Mouse (Mus musculus): Measurements from ENCODE around the gene Ankrd28. TPM values are rescaled to one million over a fixed set of nuclear protein-coding genes. Genes with fewer than 3 reads are reported as not detected.
"Not testable (repeated sequence)": the region's sequence is repeated elsewhere in the genome, so short reads cannot be mapped to it uniquely, and the experiment has no call there.

Gene Ankrd28
- polyA plus RNA-seq, 2 experiments: 11.7 to 17.2 TPM

- Histone ChIP-seq H3K9ac (ENCODE audit: low read depth, low read length, severe bottlenecking) (no peak overlapping the region), H3K4me1 (ENCODE audit: control insufficient read depth, insufficient read depth, low read length) (no peaks in the 10 kb centered on the region; the same call in 1 of the 2 replicates), H3K36me3 (ENCODE audit: control insufficient read depth, insufficient read depth, low read length) (peaks cover 15% of the 10 kb centered on the region), H3K9me3 (ENCODE audit: control insufficient read depth, low read length) (no peaks in the 10 kb centered on the region), H3K4me2 (replicated peaks; ENCODE audit: low read depth, low read length, severe bottlenecking) (no peak overlapping the region), H3K27ac (replicated peaks; ENCODE audit: low read depth, low read length) (no peak overlapping the region), H3K4me3 (replicated peaks; ENCODE audit: low read length) (no peak overlapping the region), H3K27me3 (ENCODE audit: control insufficient read depth, insufficient read depth, low read length) (no peaks in the 10 kb centered on the region)
- TF ChIP-seq POLR2A (IDR thresholded peaks at IDR 0.05; ENCODE audit: borderline replicate concordance, extremely low read depth, insufficient read depth, insufficient read length): no peak
- 77% methylated on average over 2 of the region's 2 CpGs for WGBS
- no peak for DNase-seq (ENCODE audit: low spot score)
- ATAC-seq (ENCODE audit: low FRiP score, low read depth): no peak
Observed at GRCm38 (mm10) chr14:31764083-31764482, 66.4 kb downstream of the Ankrd28 start.

DNA sequence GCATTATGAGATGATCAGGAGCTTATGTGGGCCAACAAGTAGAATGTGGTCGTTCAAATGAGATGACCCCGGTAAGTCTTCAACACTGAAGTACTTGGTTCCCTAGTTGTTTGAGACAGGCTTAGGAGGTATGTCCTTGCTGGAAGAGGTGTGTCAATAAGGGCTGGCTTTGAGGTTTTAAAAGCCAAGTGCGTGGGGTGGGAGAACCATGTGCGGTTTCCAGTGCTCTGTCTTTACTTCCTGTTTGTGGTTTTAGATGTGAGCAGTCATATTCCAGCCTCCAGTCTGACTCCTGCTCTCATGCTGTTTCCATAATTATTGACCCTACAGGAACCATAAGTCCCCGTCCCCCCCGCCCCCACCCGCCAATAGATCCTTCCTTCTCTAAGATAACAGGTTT is 68.7 kb downstream of the Ankrd28 start:
- WGBS: 87% methylated on average over 7 of the region's 7 CpGs
- H3K9ac ChIP-seq (ENCODE audit: low read depth, low read length, severe bottlenecking): no peak overlapping the region

DNA sequence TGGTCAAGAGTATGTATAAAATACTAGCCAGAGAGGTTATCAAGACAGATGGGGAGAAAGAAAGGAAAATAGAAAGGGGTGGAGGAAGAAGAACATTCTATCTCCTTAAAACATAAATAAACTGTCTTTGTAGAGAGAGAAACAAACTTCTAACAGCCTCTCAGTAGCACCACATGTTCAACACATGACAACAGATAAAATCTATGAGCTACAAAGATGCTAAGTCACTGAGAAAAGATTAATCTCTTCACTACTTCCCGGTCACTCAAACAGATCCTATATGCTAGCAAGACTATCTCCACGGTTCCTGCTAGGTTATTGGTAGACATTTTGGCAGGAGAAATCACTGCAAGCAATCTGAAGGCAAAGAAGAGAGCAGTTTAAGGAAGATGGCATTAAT is 71.3 kb downstream of the Ankrd28 start:
- no peak for ATAC-seq (ENCODE audit: low FRiP score, low read depth)
- Histone ChIP-seq H3K27ac (replicated peaks; ENCODE audit: low read depth, low read length) (no peak overlapping the region), H3K4me2 (replicated peaks; ENCODE audit: low read depth, low read length, severe bottlenecking) (no peak overlapping the region), H3K9ac (ENCODE audit: low read depth, low read length, severe bottlenecking) (no peak overlapping the region), H3K36me3 (ENCODE audit: control insufficient read depth, insufficient read depth, low read length) (peaks cover 23% of the 10 kb centered on the region), H3K9me3 (ENCODE audit: control insufficient read depth, low read length) (no peaks in the 10 kb centered on the region), H3K4me3 (replicated peaks; ENCODE audit: low read length) (no peak overlapping the region), H3K4me1 (ENCODE audit: control insufficient read depth, insufficient read depth, low read length) (no peaks in the 10 kb centered on the region), H3K27me3 (ENCODE audit: control insufficient read depth, insufficient read depth, low read length) (no peaks in the 10 kb centered on the region)
- WGBS: 96% methylated on average over 2 of the region's 2 CpGs
- DNase-seq (ENCODE audit: low spot score): no peak
- TF ChIP-seq POLR2A (IDR thresholded peaks at IDR 0.05; ENCODE audit: borderline replicate concordance, extremely low read depth, insufficient read depth, insufficient read length): no peak

More for the DNA sequence above, 68.7 kb downstream of the Ankrd28 start:
- DNase-seq (ENCODE audit: low spot score) (no peak), ATAC-seq (ENCODE audit: low FRiP score, low read depth) (no peak)
- H3K4me2 ChIP-seq (replicated peaks; ENCODE audit: low read depth, low read length, severe bottlenecking): no peak overlapping the region
- H3K4me1 ChIP-seq (ENCODE audit: control insufficient read depth, insufficient read depth, low read length): no peaks in the 10 kb centered on the region
- no peak for TF ChIP-seq POLR2A (IDR thresholded peaks at IDR 0.05; ENCODE audit: borderline replicate concordance, extremely low read depth, insufficient read depth, insufficient read length)
- H3K4me3 ChIP-seq (replicated peaks; ENCODE audit: low read length): no peak overlapping the region
- no peak overlapping the region for H3K27ac ChIP-seq (replicated peaks; ENCODE audit: low read depth, low read length)
- no peaks in the 10 kb centered on the region for H3K27me3 ChIP-seq (ENCODE audit: control insufficient read depth, insufficient read depth, low read length)
- H3K36me3 ChIP-seq (ENCODE audit: control insufficient read depth, insufficient read depth, low read length): peaks cover 15% of the 10 kb centered on the region
- H3K9me3 ChIP-seq (ENCODE audit: control insufficient read depth, low read length): no peaks in the 10 kb centered on the region

DNA sequence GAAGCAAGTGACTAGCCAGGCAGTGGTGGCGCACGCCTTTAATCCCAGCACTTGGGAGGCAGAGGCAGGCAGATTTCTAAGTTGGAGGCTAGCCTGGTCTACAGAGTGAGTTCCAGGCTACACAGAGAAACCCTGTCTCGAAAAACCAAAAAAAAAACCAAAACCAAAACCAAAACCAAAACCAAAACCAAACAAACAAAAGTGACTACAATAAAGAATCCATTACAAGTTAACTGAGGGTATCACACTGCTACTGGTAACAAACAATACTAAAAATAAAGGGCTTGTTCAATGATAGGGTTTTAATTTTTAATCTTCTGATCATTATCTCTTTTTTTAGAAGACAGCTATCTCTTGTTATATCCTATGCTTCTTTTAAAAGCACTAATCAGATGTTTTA is 72.0 kb downstream of the Ankrd28 start:
- peaks cover 20% of the 10 kb centered on the region for H3K36me3 ChIP-seq (ENCODE audit: control insufficient read depth, insufficient read depth, low read length)
- not testable (repeated sequence) for H3K9ac ChIP-seq (ENCODE audit: low read depth, low read length, severe bottlenecking); H3K27ac ChIP-seq (replicated peaks; ENCODE audit: low read depth, low read length); H3K4me1 ChIP-seq (ENCODE audit: control insufficient read depth, insufficient read depth, low read length); H3K9me3 ChIP-seq (ENCODE audit: control insufficient read depth, low read length); H3K27me3 ChIP-seq (ENCODE audit: control insufficient read depth, insufficient read depth, low read length); DNase-seq (ENCODE audit: low spot score); ATAC-seq (ENCODE audit: low FRiP score, low read depth); H3K4me3 ChIP-seq (replicated peaks; ENCODE audit: low read length); H3K4me2 ChIP-seq (replicated peaks; ENCODE audit: low read depth, low read length, severe bottlenecking)
- 94% methylated on average over 3 of the region's 3 CpGs for WGBS

DNA sequence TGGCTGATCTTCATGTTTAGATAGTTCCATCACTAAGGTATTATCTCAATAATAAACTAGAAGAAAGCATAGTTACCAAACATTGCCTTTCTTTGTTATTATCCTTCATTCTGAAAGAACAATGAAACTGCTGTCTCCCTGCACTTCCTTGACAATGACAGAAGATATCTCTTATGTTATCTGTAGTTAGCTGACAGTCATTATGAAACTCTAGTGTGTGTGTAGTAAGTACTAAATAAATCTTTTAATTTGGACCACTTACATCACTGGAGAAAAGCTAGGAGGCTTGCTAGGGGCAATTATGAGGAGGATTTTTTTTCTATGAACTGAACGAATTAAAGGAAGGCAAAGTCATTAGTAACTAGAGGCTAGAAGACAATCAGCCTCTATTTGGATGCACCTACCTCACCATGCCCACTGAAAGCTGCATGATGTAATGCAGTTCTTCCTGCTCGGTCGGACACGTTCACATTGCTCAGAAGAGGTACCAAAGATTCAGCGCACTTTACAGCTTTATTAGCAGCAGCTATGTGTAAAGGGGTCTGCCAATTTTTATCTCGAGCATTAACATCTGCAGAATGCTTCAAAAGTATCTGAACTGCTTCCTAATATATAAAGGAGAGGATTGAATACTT is 82.1 kb downstream of the Ankrd28 start:
- WGBS: 74% methylated on average over 6 of the region's 6 CpGs
- Histone ChIP-seq H3K9ac (ENCODE audit: low read depth, low read length, severe bottlenecking) (no peak overlapping the region), H3K4me1 (ENCODE audit: control insufficient read depth, insufficient read depth, low read length) (no peaks in the 10 kb centered on the region), H3K36me3 (ENCODE audit: control insufficient read depth, insufficient read depth, low read length) (peaks cover 25% of the 10 kb centered on the region; the same call in 1 of the 2 replicates), H3K4me2 (replicated peaks; ENCODE audit: low read depth, low read length, severe bottlenecking) (no peak overlapping the region), H3K9me3 (ENCODE audit: control insufficient read depth, low read length) (no peaks in the 10 kb centered on the region), H3K27ac (replicated peaks; ENCODE audit: low read depth, low read length) (no peak overlapping the region), H3K27me3 (ENCODE audit: control insufficient read depth, insufficient read depth, low read length) (no peaks in the 10 kb centered on the region), H3K4me3 (replicated peaks; ENCODE audit: low read length) (no peak overlapping the region)
- TF ChIP-seq POLR2A (IDR thresholded peaks at IDR 0.05; ENCODE audit: borderline replicate concordance, extremely low read depth, insufficient read depth, insufficient read length): no peak
- no peak for ATAC-seq (ENCODE audit: low FRiP score, low read depth)
- no peak for DNase-seq (ENCODE audit: low spot score)

GRCm38 (mm10) chr14:31742523-31742922 is 87.9 kb downstream of the Ankrd28 start:
- WGBS: 89% methylated on average over 3 of the region's 3 CpGs

More at GRCm38 (mm10) chr14:31742523-31742922, 87.9 kb downstream of the Ankrd28 start:
- Histone ChIP-seq H3K4me3 (replicated peaks; ENCODE audit: low read length) (no peak overlapping the region), H3K9me3 (ENCODE audit: control insufficient read depth, low read length) (no peaks in the 10 kb centered on the region), H3K27me3 (ENCODE audit: control insufficient read depth, insufficient read depth, low read length) (no peaks in the 10 kb centered on the region), H3K36me3 (ENCODE audit: control insufficient read depth, insufficient read depth, low read length) (peaks cover 34% of the 10 kb centered on the region), H3K4me1 (ENCODE audit: control insufficient read depth, insufficient read depth, low read length) (no peaks in the 10 kb centered on the region), H3K9ac (ENCODE audit: low read depth, low read length, severe bottlenecking) (no peak overlapping the region), H3K4me2 (replicated peaks; ENCODE audit: low read depth, low read length, severe bottlenecking) (no peak overlapping the region), H3K27ac (replicated peaks; ENCODE audit: low read depth, low read length) (no peak overlapping the region)
- DNase-seq (ENCODE audit: low spot score) (no peak), ATAC-seq (ENCODE audit: low FRiP score, low read depth) (no peak)
- TF ChIP-seq POLR2A (IDR thresholded peaks at IDR 0.05; ENCODE audit: borderline replicate concordance, extremely low read depth, insufficient read depth, insufficient read length): no peak

Data from limb, embryonic 14.5 days (tissue).